In genomic region chr9:68737197-68737736, GRCm38 (mm10) we compare ENCODE assay signal across 16 mouse cellular contexts.
DNase-seq lines count a peak whose midpoint lies in the region; ATAC-seq and TF ChIP-seq lines count a peak whose summit lies in the region.
"Had no signal": no experiment of that assay in that cellular context is flagged by ENCODE, and none has a peak within 500 bp of the region (broad histone marks: within the 10 kb centered on the region; RNA-seq: fewer than 3 reads in every experiment).

No protein-coding gene starts in this region.

- H3K27me3 ChIP-seq in forebrain, postnatal 0 days (ENCODE audit: insufficient read depth, low read length): no peaks in the 10 kb centered on the region
- H3K27me3 ChIP-seq in forebrain, embryonic 12.5 days: no peaks in the 10 kb centered on the region
- H3K27me3 ChIP-seq in hindbrain, embryonic 16.5 days (replicated peaks; ENCODE audit: control insufficient read depth, insufficient read depth, low read length): no peaks in the 10 kb centered on the region
- H3K27me3 ChIP-seq in hindbrain, embryonic 12.5 days: no peaks in the 10 kb centered on the region
- no peaks in the 10 kb centered on the region for H3K27me3 ChIP-seq in midbrain, embryonic 14.5 days (ENCODE audit: control insufficient read depth, insufficient read depth, low read length)
- no peaks in the 10 kb centered on the region for H3K27me3 ChIP-seq in midbrain, postnatal 0 days (ENCODE audit: insufficient read depth, low read length)
- H3K27me3 ChIP-seq: embryonic facial prominence, embryonic 15.5 days; forebrain, embryonic 15.5 days; heart, embryonic 12.5 days had no signal

- no peaks in the 10 kb centered on the region; the same call in 1 of the 2 replicates for H3K4me1 ChIP-seq in forebrain, postnatal 0 days (ENCODE audit: insufficient read depth)
- no peaks in the 10 kb centered on the region for H3K4me1 ChIP-seq in forebrain, embryonic 12.5 days
- H3K4me1 ChIP-seq in hindbrain, embryonic 16.5 days (ENCODE audit: control insufficient read depth, insufficient read depth, low read depth, low read length): peaks cover 4% of the 10 kb centered on the region; the same call in 1 of the 2 replicates
- peaks cover 20% of the 10 kb centered on the region; the same call in 1 of the 2 replicates for H3K4me1 ChIP-seq in hindbrain, embryonic 12.5 days
- peaks cover 8% of the 10 kb centered on the region for H3K4me1 ChIP-seq in midbrain, embryonic 14.5 days (ENCODE audit: control insufficient read depth, insufficient read depth, low read length)
- no peaks in the 10 kb centered on the region for H3K4me1 ChIP-seq in midbrain, postnatal 0 days (ENCODE audit: insufficient read depth, low read length)
- H3K4me1 ChIP-seq: embryonic facial prominence, embryonic 15.5 days; forebrain, embryonic 10.5 days had no signal

- H3K4me3 ChIP-seq in forebrain, postnatal 0 days (ENCODE audit: low read depth, low read length): no peak overlapping the region
- no peak overlapping the region for H3K4me3 ChIP-seq in forebrain, embryonic 12.5 days (replicated peaks)
- H3K4me3 ChIP-seq in hindbrain, embryonic 16.5 days (ENCODE audit: low read length): no peak overlapping the region
- no peak overlapping the region for H3K4me3 ChIP-seq in hindbrain, embryonic 12.5 days
- no peak overlapping the region for H3K4me3 ChIP-seq in midbrain, embryonic 14.5 days (replicated peaks; ENCODE audit: low read depth, low read length)
- no peak overlapping the region for H3K4me3 ChIP-seq in midbrain, postnatal 0 days (ENCODE audit: low read depth, low read length)
- H3K4me3 ChIP-seq: embryonic facial prominence, embryonic 15.5 days; erythroblast, embryonic 14.5 days; forebrain, embryonic 10.5 days; forebrain, embryonic 15.5 days; heart, embryonic 12.5 days had no signal

- ATAC-seq in forebrain, postnatal 0 days: peak; percentile 25; the same call in 1 of the 2 replicates
- no peak for ATAC-seq in forebrain, embryonic 12.5 days (ENCODE audit: low FRiP score)
- peak; percentile 61; the same call in 1 of the 2 replicates for ATAC-seq in hindbrain, embryonic 16.5 days
- ATAC-seq in hindbrain, embryonic 12.5 days (ENCODE audit: low FRiP score): no peak
- ATAC-seq in midbrain, embryonic 14.5 days (ENCODE audit: low FRiP score, low TSS enrichment): no peak
- no peak for ATAC-seq in midbrain, postnatal 0 days (ENCODE audit: low FRiP score)
- ATAC-seq: forebrain, embryonic 15.5 days; intestine, embryonic 16.5 days had no signal

- H3K36me3 ChIP-seq in forebrain, postnatal 0 days (ENCODE audit: insufficient read depth): no peaks in the 10 kb centered on the region
- no peaks in the 10 kb centered on the region for H3K36me3 ChIP-seq in forebrain, embryonic 12.5 days (replicated peaks)
- no peaks in the 10 kb centered on the region for H3K36me3 ChIP-seq in hindbrain, embryonic 16.5 days (ENCODE audit: control insufficient read depth, insufficient read depth, low read length)
- H3K36me3 ChIP-seq in hindbrain, embryonic 12.5 days: no peaks in the 10 kb centered on the region
- no peaks in the 10 kb centered on the region for H3K36me3 ChIP-seq in midbrain, embryonic 14.5 days (ENCODE audit: control insufficient read depth, insufficient read depth, low read length)
- H3K36me3 ChIP-seq in midbrain, postnatal 0 days (ENCODE audit: insufficient read depth, low read length): no peaks in the 10 kb centered on the region
- H3K36me3 ChIP-seq: embryonic facial prominence, embryonic 15.5 days; forebrain, embryonic 15.5 days had no signal

- no peak for DNase-seq in forebrain, postnatal 0 days
- DNase-seq in midbrain, embryonic 14.5 days: peak; percentile 19
- no peak for DNase-seq in midbrain, postnatal 0 days (ENCODE audit: low spot score)
- no peak for DNase-seq in left cerebral cortex, adult 8-10 months (ENCODE audit: low spot score in 2 of 2)
- DNase-seq: adrenal gland, postnatal 10 days; embryo, embryonic 11 days; gastrocnemius, postnatal 25 days had no signal

- no peak for TF ChIP-seq CTCF in forebrain, postnatal 0 days (IDR thresholded peaks at IDR 0.05; ENCODE audit: low read depth)
- no peak for TF ChIP-seq CTCF in midbrain, postnatal 0 days (IDR thresholded peaks at IDR 0.05)

- WGBS in forebrain, postnatal 0 days: 65% methylated on average over 9 of the region's 9 CpGs
- WGBS in forebrain, embryonic 12.5 days: 76% methylated on average over 9 of the region's 9 CpGs
- WGBS in hindbrain, embryonic 16.5 days: 46% methylated on average over 9 of the region's 9 CpGs
- 68% methylated on average over 9 of the region's 9 CpGs for WGBS in hindbrain, embryonic 12.5 days
- WGBS in midbrain, embryonic 14.5 days: 74% methylated on average over 9 of the region's 9 CpGs
- WGBS in midbrain, postnatal 0 days: 66% methylated on average over 9 of the region's 9 CpGs

- H3K4me2 ChIP-seq in forebrain, postnatal 0 days (ENCODE audit: low read depth): no peak overlapping the region
- no peak overlapping the region for H3K4me2 ChIP-seq in forebrain, embryonic 12.5 days
- no peak overlapping the region for H3K4me2 ChIP-seq in hindbrain, embryonic 16.5 days (ENCODE audit: low read length)
- H3K4me2 ChIP-seq in hindbrain, embryonic 12.5 days (replicated peaks): no peak overlapping the region
- H3K4me2 ChIP-seq in midbrain, embryonic 14.5 days (ENCODE audit: low read length): no peak overlapping the region
- no peak overlapping the region for H3K4me2 ChIP-seq in midbrain, postnatal 0 days (ENCODE audit: low read depth, low read length, poor library complexity, severe bottlenecking)
- H3K4me2 ChIP-seq: embryonic facial prominence, embryonic 15.5 days; forebrain, embryonic 15.5 days; heart, embryonic 12.5 days had no signal

- no peaks in the 10 kb centered on the region for H3K9me3 ChIP-seq in forebrain, postnatal 0 days (ENCODE audit: low read length)
- H3K9me3 ChIP-seq in forebrain, embryonic 12.5 days: peaks cover 2% of the 10 kb centered on the region; the same call in 1 of the 2 replicates
- H3K9me3 ChIP-seq in hindbrain, embryonic 16.5 days (ENCODE audit: control insufficient read depth, low read length): no peaks in the 10 kb centered on the region; the same call in 1 of the 2 replicates
- H3K9me3 ChIP-seq in hindbrain, embryonic 12.5 days (replicated peaks): peaks cover 2% of the 10 kb centered on the region; the same call in 1 of the 2 replicates
- 0 out of 2 replicates have a peak, but pooled peaks cover 2% of the 10 kb centered on the region for H3K9me3 ChIP-seq in midbrain, embryonic 14.5 days (ENCODE audit: control insufficient read depth, low read length)
- 0 out of 2 replicates have a peak, but pooled peaks cover 1% of the 10 kb centered on the region for H3K9me3 ChIP-seq in midbrain, postnatal 0 days (ENCODE audit: low read length)
- H3K9me3 ChIP-seq: forebrain, embryonic 15.5 days had no signal

- no peak overlapping the region for H3K27ac ChIP-seq in forebrain, postnatal 0 days (ENCODE audit: low read depth, low read length)
- no peak overlapping the region for H3K27ac ChIP-seq in forebrain, embryonic 12.5 days
- H3K27ac ChIP-seq in hindbrain, embryonic 16.5 days (ENCODE audit: low read depth, low read length): no peak overlapping the region
- no peak overlapping the region; the same call in 1 of the 2 replicates for H3K27ac ChIP-seq in hindbrain, embryonic 12.5 days
- H3K27ac ChIP-seq in midbrain, embryonic 14.5 days (replicated peaks; ENCODE audit: low read depth, low read length): 0 out of 2 replicates have a peak overlapping the region, but pooled peaks have one; percentile 26
- H3K27ac ChIP-seq in midbrain, postnatal 0 days (ENCODE audit: low read depth, low read length): no peak overlapping the region
- H3K27ac ChIP-seq: embryonic facial prominence, embryonic 15.5 days; forebrain, embryonic 10.5 days; forebrain, embryonic 15.5 days had no signal

- H3K9ac ChIP-seq in forebrain, postnatal 0 days: no peak overlapping the region
- H3K9ac ChIP-seq in forebrain, embryonic 12.5 days: no peak overlapping the region
- H3K9ac ChIP-seq in hindbrain, embryonic 16.5 days (ENCODE audit: low read depth, low read length): no peak overlapping the region
- H3K9ac ChIP-seq in hindbrain, embryonic 12.5 days: no peak overlapping the region
- H3K9ac ChIP-seq in midbrain, embryonic 14.5 days (replicated peaks; ENCODE audit: low read length): no peak overlapping the region
- H3K9ac ChIP-seq in midbrain, postnatal 0 days (replicated peaks; ENCODE audit: low read length, poor library complexity, severe bottlenecking): no peak overlapping the region
- H3K9ac ChIP-seq: embryonic facial prominence, embryonic 15.5 days; forebrain, embryonic 15.5 days; heart, embryonic 12.5 days had no signal

Comparison
In these comparisons a context has a peak if more than half of its experiments do, and no peak if none do; other contexts are left out.
1. ATAC-seq: peak in forebrain, postnatal 0 days (single experiment) and hindbrain, embryonic 16.5 days (single experiment); none in forebrain, embryonic 12.5 days (single experiment), hindbrain, embryonic 12.5 days (single experiment), midbrain, embryonic 14.5 days (single experiment) and midbrain, postnatal 0 days (single experiment).